8 mouse cellular contexts compared by ENCODE assay signal in genomic region chr2:170002594-170003504, GRCm38 (mm10).
DNase-seq lines count a peak whose midpoint lies in the region; ATAC-seq lines count a peak whose summit lies in the region.

No protein-coding gene starts in this region.

- no peaks in the 10 kb centered on the region for H3K9me3 ChIP-seq in heart, embryonic 11.5 days (replicated peaks; ENCODE audit: control insufficient read depth, low read length)

- H3K4me1 ChIP-seq in heart, embryonic 11.5 days (ENCODE audit: control insufficient read depth, insufficient read depth, low read length), result peaks cover 6% of the 10 kb centered on the region; the same call in 1 of the 2 replicates

- ATAC-seq in heart, embryonic 11.5 days (replicated peaks; ENCODE audit: insufficient number of reproducible peaks, low FRiP score, low TSS enrichment), result no peak
- peak; percentile 59 for ATAC-seq in cerebellum, adult (ENCODE audit: insufficient number of reproducible peaks, low FRiP score, low TSS enrichment)
- ATAC-seq in megakaryocyte, adult 5-6 weeks (ENCODE audit: poor library complexity, severe bottlenecking), result peak; percentile 33; the same call in 1 of the 2 replicates

- intact Hi-C loops in gastrocnemius, postnatal 14 days (cut with DNase I; ENCODE audit: low total_unique reads), result no loop called here

- 73% methylated on average over 25 of the region's 25 CpGs for WGBS in heart, embryonic 11.5 days (ENCODE audit: insufficient replicate concordance)

- peak; percentile 8 to 32 for DNase-seq in heart, adult 18-20 months
- peak; percentile 69 for DNase-seq in gastrocnemius, postnatal 14 days
- peak; percentile 26 to 44 for DNase-seq in left cerebral cortex, adult 9 months (ENCODE audit: low spot score in 2 of 2)
- peak; percentile 77 for DNase-seq in testis, postnatal 14 days (ENCODE audit: low spot score)
- DNase-seq in embryo, embryonic 10 days (ENCODE audit: low spot score), result no peak

- no peak overlapping the region for H3K9ac ChIP-seq in heart, embryonic 11.5 days (ENCODE audit: low read depth, low read length)

- H3K27me3 ChIP-seq in heart, embryonic 11.5 days (ENCODE audit: control insufficient read depth, insufficient read depth, low read length), result no peaks in the 10 kb centered on the region

- H3K27ac ChIP-seq in heart, embryonic 11.5 days (ENCODE audit: low read depth, low read length), result no peak overlapping the region

- H3K4me3 ChIP-seq in heart, embryonic 11.5 days (ENCODE audit: low read depth, low read length), result no peak overlapping the region

- H3K4me2 ChIP-seq in heart, embryonic 11.5 days, result no peak overlapping the region

- no peaks in the 10 kb centered on the region for H3K36me3 ChIP-seq in heart, embryonic 11.5 days (ENCODE audit: control insufficient read depth, insufficient read depth, low read length)
